Mouse (Mus musculus) heart, embryonic 16.5 days (tissue): ENCODE measurements around the gene Elovl2. TPM values are rescaled to one million over a fixed set of nuclear protein-coding genes. Genes with fewer than 3 reads are reported as not detected.
"Not testable (repeated sequence)": the region's sequence is repeated elsewhere in the genome, so short reads cannot be mapped to it uniquely, and the experiment has no call there.

ENCODE experiments used
- ATAC-seq: fragments of 200-750 bp; cut with Nextera tagmentation; replicated peaks from 2 replicates; pipeline ENCODE4 v1.8.0; 2017; ENCODE audit warnings: moderate number of reproducible peaks; ENCODE audit not compliant: insufficient read depth, low FRiP score; ENCODE audit errors: extremely low read depth
- H3K27ac ChIP-seq: fragments of 300-500 bp; sonication (generic); 2 replicates; pipeline ENCODE4 v1.5.1; 2014; ENCODE audit warnings: mild to moderate bottlenecking, low read length, control low read depth, moderate library complexity
- H3K27me3 ChIP-seq: fragments of 300-500 bp; sonication (generic); 2 replicates; pipeline ENCODE4 v1.6.1; 2014; ENCODE audit warnings: low read length, mixed read lengths; ENCODE audit not compliant: control insufficient read depth, insufficient read depth
- H3K36me3 ChIP-seq: fragments of 300-500 bp; sonication (generic); 2 replicates; pipeline ENCODE4 v1.6.1; 2014; ENCODE audit not compliant: control insufficient read depth, insufficient read depth
- H3K4me1 ChIP-seq: fragments of 300-500 bp; sonication (generic); 2 replicates; pipeline ENCODE4 v1.6.1; 2014; ENCODE audit warnings: low read length, mixed read lengths; ENCODE audit not compliant: control insufficient read depth, insufficient read depth
- H3K4me2 ChIP-seq: fragments of 300-500 bp; sonication (generic); 2 replicates; pipeline ENCODE4 v1.6.1; 2014; ENCODE audit warnings: low read depth, mild to moderate bottlenecking, control low read depth, low read length
- H3K4me3 ChIP-seq: fragments of 300-500 bp; sonication (generic); 2 replicates; pipeline ENCODE4 v1.5.1; 2014; ENCODE audit warnings: mild to moderate bottlenecking, control low read depth, low read length
- H3K9ac ChIP-seq: fragments of 300-500 bp; sonication (generic); 2 replicates; pipeline ENCODE4 v1.6.1; 2014; ENCODE audit warnings: low read length, control low read depth
- H3K9me3 ChIP-seq: fragments of 300-500 bp; sonication (generic); replicated peaks from 2 replicates; pipeline ENCODE4 v1.6.1; 2016; ENCODE audit warnings: low read length; ENCODE audit not compliant: control insufficient read depth
- WGBS: fragments of 180-500 bp; shearing (Covaris S2); extraction: QIAGEN DNeasy Blood & Tissue Kit; methylation state at CpG from one replicate; pipeline ENCODE4 v1.1.7; 2014; 5-methylcytosine and 5-hydroxymethylcytosine counted together
- polyA plus RNA-seq: library from polyadenylated mRNA; unstranded; fragments of >200 nt; fragmentation: Nextera tagmentation; extraction: Ambion mirVana; gene quantifications from 2 replicates; pipeline ENCODE4 v1.2.1, GENCODE M21; 2015

Gene Elovl2
- polyA plus RNA-seq, result 0.45 and 0.56 TPM in 2 replicates

GRCm38 (mm10) chr13:41220304-41220834 is at the start of gene Elovl2:
TSS of gene Elovl2 (minus strand) at chr13:41220405.
- peaks cover 2% of the 10 kb centered on the region; the same call in 1 of the 2 replicates for H3K27me3 ChIP-seq
- peak; percentile 93 for ATAC-seq
- H3K36me3 ChIP-seq, result no peaks in the 10 kb centered on the region
- peaks cover 15% of the 10 kb centered on the region for H3K9me3 ChIP-seq
- no peak within 1 kb of the TSS for H3K27ac ChIP-seq
- H3K4me3 ChIP-seq, result peak within 1 kb of the TSS; percentile 51
- peak within 1 kb of the TSS; percentile 28 for H3K9ac ChIP-seq
- under 1% methylated on average over 73 of the region's 77 CpGs for WGBS
- peak within 1 kb of the TSS; percentile 83 for H3K4me2 ChIP-seq
- H3K4me1 ChIP-seq, result no peaks in the 10 kb centered on the region

GRCm38 (mm10) chr13:41267827-41268408 is 47.7 kb upstream of the Elovl2 start:
- H3K27ac ChIP-seq, result no peak overlapping the region
- peaks cover 4% of the 10 kb centered on the region; the same call in 1 of the 2 replicates for H3K9me3 ChIP-seq
- H3K4me1 ChIP-seq, result 0 out of 2 replicates have a peak, but pooled peaks cover 3% of the 10 kb centered on the region
- no peak overlapping the region for H3K9ac ChIP-seq
- WGBS, result 28% methylated on average over 7 of the region's 7 CpGs
- H3K36me3 ChIP-seq, result peaks cover 7% of the 10 kb centered on the region; the same call in 1 of the 2 replicates
- ATAC-seq, result no peak
- no peaks in the 10 kb centered on the region for H3K27me3 ChIP-seq
- H3K4me3 ChIP-seq, result no peak overlapping the region
- no peak overlapping the region for H3K4me2 ChIP-seq

- no peak overlapping the region for H3K9ac ChIP-seq
- no peak overlapping the region for H3K4me3 ChIP-seq
- no peak for ATAC-seq
- H3K27me3 ChIP-seq, result no peaks in the 10 kb centered on the region
- 0 out of 2 replicates have a peak, but pooled peaks cover 3% of the 10 kb centered on the region for H3K4me1 ChIP-seq
- peaks cover 3% of the 10 kb centered on the region; the same call in 1 of the 2 replicates for H3K36me3 ChIP-seq
- H3K9me3 ChIP-seq, result peaks cover 4% of the 10 kb centered on the region; the same call in 1 of the 2 replicates
- no peak overlapping the region for H3K27ac ChIP-seq
- WGBS, result 75% methylated on average over 5 of the region's 5 CpGs
- H3K4me2 ChIP-seq, result no peak overlapping the region
Measured at GRCm38 (mm10) chr13:41263304-41264006, 43.2 kb upstream of the Elovl2 start.

- not testable (repeated sequence) for H3K36me3 ChIP-seq, H3K4me2 ChIP-seq, ATAC-seq, H3K9me3 ChIP-seq, H3K27ac ChIP-seq, H3K9ac ChIP-seq, H3K4me3 ChIP-seq, H3K27me3 ChIP-seq, H3K4me1 ChIP-seq
- 90% methylated on average over 8 of the region's 8 CpGs for WGBS
Measured at GRCm38 (mm10) chr13:41261617-41262016, 41.4 kb upstream of the Elovl2 start.

GRCm38 (mm10) chr13:41257851-41258250 is 37.6 kb upstream of the Elovl2 start:
- 67% methylated on average over 4 of the region's 4 CpGs for WGBS
- H3K36me3 ChIP-seq, result no peaks in the 10 kb centered on the region
- no peak overlapping the region for H3K27ac ChIP-seq
- no peak overlapping the region for H3K9ac ChIP-seq
- H3K27me3 ChIP-seq, result no peaks in the 10 kb centered on the region
- no peaks in the 10 kb centered on the region for H3K9me3 ChIP-seq
- ATAC-seq, result no peak
- H3K4me2 ChIP-seq, result no peak overlapping the region
- peaks cover 2% of the 10 kb centered on the region; the same call in 1 of the 2 replicates for H3K4me1 ChIP-seq
- H3K4me3 ChIP-seq, result no peak overlapping the region

- Histone ChIP-seq H3K27me3 (no peaks in the 10 kb centered on the region), H3K9ac (no peak overlapping the region), H3K4me1 (peaks cover 2% of the 10 kb centered on the region; the same call in 1 of the 2 replicates), H3K4me3 (no peak overlapping the region), H3K27ac (no peak overlapping the region), H3K9me3 (no peaks in the 10 kb centered on the region), H3K4me2 (no peak overlapping the region), H3K36me3 (no peaks in the 10 kb centered on the region)
- ATAC-seq, result no peak
- 86% methylated on average over 3 of the region's 3 CpGs for WGBS
Measured at GRCm38 (mm10) chr13:41256962-41257361, 36.8 kb upstream of the Elovl2 start.

GRCm38 (mm10) chr13:41256126-41256525 is 35.9 kb upstream of the Elovl2 start:
- 93% methylated on average over 5 of the region's 5 CpGs for WGBS
- Histone ChIP-seq H3K27me3 (no peaks in the 10 kb centered on the region), H3K27ac (no peak overlapping the region), H3K36me3 (no peaks in the 10 kb centered on the region), H3K4me2 (no peak overlapping the region), H3K4me1 (peaks cover 3% of the 10 kb centered on the region), H3K9ac (no peak overlapping the region), H3K9me3 (no peaks in the 10 kb centered on the region), H3K4me3 (no peak overlapping the region)
- no peak for ATAC-seq

- Histone ChIP-seq H3K4me1 (peaks cover 13% of the 10 kb centered on the region), H3K36me3 (no peaks in the 10 kb centered on the region), H3K27me3 (no peaks in the 10 kb centered on the region), H3K9me3 (no peaks in the 10 kb centered on the region), H3K9ac (no peak overlapping the region), H3K27ac (no peak overlapping the region), H3K4me2 (no peak overlapping the region), H3K4me3 (no peak overlapping the region)
- 91% methylated on average over 7 of the region's 7 CpGs for WGBS
- ATAC-seq, result no peak
Measured at GRCm38 (mm10) chr13:41252736-41253135, 32.5 kb upstream of the Elovl2 start.

DNA sequence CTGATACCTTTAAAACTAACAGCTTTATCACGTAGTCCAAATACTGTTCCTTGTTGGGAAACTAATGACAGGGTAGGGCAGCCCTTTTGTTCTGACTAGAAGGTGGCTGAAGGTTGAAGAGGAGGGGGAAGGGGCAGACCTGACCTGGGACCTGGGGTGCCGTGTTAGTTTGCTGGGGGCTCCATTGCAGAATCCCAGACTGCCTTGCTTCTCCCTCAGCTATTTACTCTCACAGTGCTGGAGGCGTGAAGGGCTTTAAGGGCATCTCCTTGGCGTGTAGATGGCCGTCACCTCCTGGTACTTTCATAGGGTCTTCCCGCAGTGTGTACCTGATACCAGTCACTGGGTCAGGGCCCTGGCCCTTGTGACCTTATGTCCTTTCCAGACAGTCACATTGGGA is 31.9 kb upstream of the Elovl2 start:
- H3K36me3 ChIP-seq, result no peaks in the 10 kb centered on the region
- H3K4me3 ChIP-seq, result no peak overlapping the region
- ATAC-seq, result no peak
- no peak overlapping the region for H3K4me2 ChIP-seq
- H3K27me3 ChIP-seq, result no peaks in the 10 kb centered on the region
- WGBS, result 76% methylated on average over 6 of the region's 6 CpGs
- no peak overlapping the region for H3K9ac ChIP-seq
- H3K9me3 ChIP-seq, result no peaks in the 10 kb centered on the region
- peaks cover 11% of the 10 kb centered on the region for H3K4me1 ChIP-seq
- no peak overlapping the region for H3K27ac ChIP-seq
